Mouse (Mus musculus): ENCODE results near the gene Siah3. TPM values are rescaled to one million over a fixed set of nuclear protein-coding genes. Genes with fewer than 3 reads are reported as not detected.
"Not testable (repeated sequence)": the region's sequence is repeated elsewhere in the genome, so short reads cannot be mapped to it uniquely, and the experiment has no call there.

Gene Siah3
- polyA plus RNA-seq, 1 experiment from 2014 or later = not detected

GRCm38 (mm10) chr14:75444486-75445105 lies 11.2 kb upstream of the Siah3 start:
- Histone ChIP-seq H3K4me2 (ENCODE audit: low read depth, low read length) (no peak overlapping the region), H3K27me3 (ENCODE audit: control insufficient read depth, insufficient read depth, low read length) (no peaks in the 10 kb centered on the region), H3K36me3 (ENCODE audit: control insufficient read depth, insufficient read depth) (no peaks in the 10 kb centered on the region), H3K4me1 (ENCODE audit: control insufficient read depth, insufficient read depth, low read length) (peaks cover 5% of the 10 kb centered on the region), H3K9me3 (replicated peaks; ENCODE audit: control insufficient read depth, low read length) (no peaks in the 10 kb centered on the region), H3K27ac (ENCODE audit: low read length) (no peak overlapping the region), H3K4me3 (ENCODE audit: low read length) (no peak overlapping the region), H3K9ac (ENCODE audit: low read length) (no peak overlapping the region)
- no peak for ATAC-seq (replicated peaks; ENCODE audit: extremely low read depth, insufficient read depth, low FRiP score)
- 68% methylated on average over 11 of the region's 11 CpGs for WGBS

GRCm38 (mm10) chr14:75445281-75445947 lies 10.4 kb upstream of the Siah3 start:
- Histone ChIP-seq H3K4me3 (ENCODE audit: low read length) (peak overlapping the region; percentile 37), H3K4me1 (ENCODE audit: control insufficient read depth, insufficient read depth, low read length) (peaks cover 5% of the 10 kb centered on the region), H3K9me3 (replicated peaks; ENCODE audit: control insufficient read depth, low read length) (no peaks in the 10 kb centered on the region), H3K27ac (ENCODE audit: low read length) (0 out of 2 replicates have a peak overlapping the region, but pooled peaks have one; percentile 17), H3K9ac (ENCODE audit: low read length) (peak overlapping the region; percentile 46; the same call in 1 of the 2 replicates), H3K27me3 (ENCODE audit: control insufficient read depth, insufficient read depth, low read length) (no peaks in the 10 kb centered on the region), H3K4me2 (ENCODE audit: low read depth, low read length) (peak overlapping the region; percentile 68), H3K36me3 (ENCODE audit: control insufficient read depth, insufficient read depth) (no peaks in the 10 kb centered on the region)
- peak; percentile 89 for ATAC-seq (replicated peaks; ENCODE audit: extremely low read depth, insufficient read depth, low FRiP score)
- 7% methylated on average over 15 of the region's 15 CpGs for WGBS

DNA sequence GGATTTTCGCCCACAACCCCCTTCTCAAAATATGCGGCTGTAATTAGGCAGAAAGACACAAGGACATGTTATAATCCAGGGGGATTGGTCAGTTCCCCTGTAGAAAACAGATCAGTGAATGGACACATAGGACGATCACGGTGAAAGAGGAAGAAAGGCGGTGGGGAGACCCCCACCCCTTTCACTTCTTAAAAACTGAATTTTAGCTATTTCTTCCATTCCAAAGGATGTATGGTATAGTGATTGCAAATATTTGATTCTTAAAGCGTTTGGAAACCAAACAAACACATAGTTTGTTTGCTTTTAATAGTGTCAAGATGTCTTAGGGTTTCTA lies 9.9 kb upstream of the Siah3 start:
- no peak overlapping the region for H3K27ac ChIP-seq (ENCODE audit: low read length)
- H3K9ac ChIP-seq (ENCODE audit: low read length) = peak overlapping the region; percentile 46; the same call in 1 of the 2 replicates
- ATAC-seq (replicated peaks; ENCODE audit: extremely low read depth, insufficient read depth, low FRiP score) = no peak
- 33% methylated on average over 6 of the region's 6 CpGs for WGBS
- H3K4me1 ChIP-seq (ENCODE audit: control insufficient read depth, insufficient read depth, low read length) = peaks cover 5% of the 10 kb centered on the region
- H3K36me3 ChIP-seq (ENCODE audit: control insufficient read depth, insufficient read depth) = no peaks in the 10 kb centered on the region
- peak overlapping the region; percentile 68 for H3K4me2 ChIP-seq (ENCODE audit: low read depth, low read length)
- H3K4me3 ChIP-seq (ENCODE audit: low read length) = peak overlapping the region; percentile 37
- H3K9me3 ChIP-seq (replicated peaks; ENCODE audit: control insufficient read depth, low read length) = no peaks in the 10 kb centered on the region
- H3K27me3 ChIP-seq (ENCODE audit: control insufficient read depth, insufficient read depth, low read length) = no peaks in the 10 kb centered on the region

DNA sequence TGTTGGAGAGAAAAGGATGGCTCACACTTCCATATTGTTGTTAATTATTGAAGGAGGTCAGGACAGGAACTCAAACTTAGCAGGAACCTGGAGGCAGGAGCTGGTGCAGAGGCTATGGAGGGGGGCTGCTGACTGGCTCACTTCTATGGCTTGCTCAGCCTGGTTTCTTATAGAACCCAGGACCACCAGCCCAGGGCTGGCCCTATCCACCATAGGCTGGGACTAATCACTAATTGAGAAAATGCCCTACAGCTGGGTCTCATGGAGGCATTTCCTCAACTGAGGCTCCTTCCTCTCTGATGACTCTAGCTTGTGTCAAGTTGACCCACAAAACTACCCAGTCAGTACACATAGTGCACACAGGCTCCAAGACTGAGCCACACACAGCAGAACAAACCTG lies 9.5 kb upstream of the Siah3 start:
- peak overlapping the region; percentile 68; the same call in 1 of the 2 replicates for H3K4me2 ChIP-seq (ENCODE audit: low read depth, low read length)
- H3K4me1 ChIP-seq (ENCODE audit: control insufficient read depth, insufficient read depth, low read length); H3K27me3 ChIP-seq (ENCODE audit: control insufficient read depth, insufficient read depth, low read length); ATAC-seq (replicated peaks; ENCODE audit: extremely low read depth, insufficient read depth, low FRiP score); H3K4me3 ChIP-seq (ENCODE audit: low read length); H3K27ac ChIP-seq (ENCODE audit: low read length); H3K9me3 ChIP-seq (replicated peaks; ENCODE audit: control insufficient read depth, low read length); H3K36me3 ChIP-seq (ENCODE audit: control insufficient read depth, insufficient read depth); H3K9ac ChIP-seq (ENCODE audit: low read length): not testable (repeated sequence)

- peaks cover 9% of the 10 kb centered on the region for H3K27me3 ChIP-seq (ENCODE audit: control insufficient read depth, insufficient read depth, low read length)
- H3K27ac ChIP-seq (ENCODE audit: low read length) = no peak overlapping the region
- no peak overlapping the region for H3K4me3 ChIP-seq (ENCODE audit: low read length)
- H3K4me2 ChIP-seq (ENCODE audit: low read depth, low read length) = no peak overlapping the region
- no peak overlapping the region for H3K9ac ChIP-seq (ENCODE audit: low read length)
- WGBS = 95% methylated on average over 4 of the region's 4 CpGs
- H3K36me3 ChIP-seq (ENCODE audit: control insufficient read depth, insufficient read depth) = no peaks in the 10 kb centered on the region
- peaks cover 11% of the 10 kb centered on the region for H3K4me1 ChIP-seq (ENCODE audit: control insufficient read depth, insufficient read depth, low read length)
- ATAC-seq (replicated peaks; ENCODE audit: extremely low read depth, insufficient read depth, low FRiP score) = no peak
- no peaks in the 10 kb centered on the region for H3K9me3 ChIP-seq (replicated peaks; ENCODE audit: control insufficient read depth, low read length)
Observed at GRCm38 (mm10) chr14:75453906-75454305, 1.9 kb upstream of the Siah3 start.

GRCm38 (mm10) chr14:75454716-75455115 lies 1.1 kb upstream of the Siah3 start:
- Histone ChIP-seq H3K27me3 (ENCODE audit: control insufficient read depth, insufficient read depth, low read length) (peaks cover 9% of the 10 kb centered on the region), H3K36me3 (ENCODE audit: control insufficient read depth, insufficient read depth) (no peaks in the 10 kb centered on the region), H3K4me2 (ENCODE audit: low read depth, low read length) (no peak overlapping the region), H3K4me1 (ENCODE audit: control insufficient read depth, insufficient read depth, low read length) (peaks cover 11% of the 10 kb centered on the region), H3K27ac (ENCODE audit: low read length) (no peak overlapping the region), H3K9ac (ENCODE audit: low read length) (no peak overlapping the region), H3K4me3 (ENCODE audit: low read length) (no peak overlapping the region), H3K9me3 (replicated peaks; ENCODE audit: control insufficient read depth, low read length) (no peaks in the 10 kb centered on the region)
- no peak for ATAC-seq (replicated peaks; ENCODE audit: extremely low read depth, insufficient read depth, low FRiP score)
- WGBS = 10% methylated on average over 4 of the region's 4 CpGs

GRCm38 (mm10) chr14:75455361-75455742 lies 430 bp upstream of the Siah3 start:
- H3K4me3 ChIP-seq (ENCODE audit: low read length) = no peak overlapping the region
- H3K9ac ChIP-seq (ENCODE audit: low read length) = no peak overlapping the region
- H3K27me3 ChIP-seq (ENCODE audit: control insufficient read depth, insufficient read depth, low read length) = peaks cover 9% of the 10 kb centered on the region
- peaks cover 11% of the 10 kb centered on the region for H3K4me1 ChIP-seq (ENCODE audit: control insufficient read depth, insufficient read depth, low read length)
- H3K27ac ChIP-seq (ENCODE audit: low read length) = no peak overlapping the region
- WGBS = 14% methylated on average over 3 of the region's 3 CpGs
- no peak overlapping the region for H3K4me2 ChIP-seq (ENCODE audit: low read depth, low read length)
- no peak for ATAC-seq (replicated peaks; ENCODE audit: extremely low read depth, insufficient read depth, low FRiP score)
- no peaks in the 10 kb centered on the region for H3K9me3 ChIP-seq (replicated peaks; ENCODE audit: control insufficient read depth, low read length)
- no peaks in the 10 kb centered on the region for H3K36me3 ChIP-seq (ENCODE audit: control insufficient read depth, insufficient read depth)

DNA sequence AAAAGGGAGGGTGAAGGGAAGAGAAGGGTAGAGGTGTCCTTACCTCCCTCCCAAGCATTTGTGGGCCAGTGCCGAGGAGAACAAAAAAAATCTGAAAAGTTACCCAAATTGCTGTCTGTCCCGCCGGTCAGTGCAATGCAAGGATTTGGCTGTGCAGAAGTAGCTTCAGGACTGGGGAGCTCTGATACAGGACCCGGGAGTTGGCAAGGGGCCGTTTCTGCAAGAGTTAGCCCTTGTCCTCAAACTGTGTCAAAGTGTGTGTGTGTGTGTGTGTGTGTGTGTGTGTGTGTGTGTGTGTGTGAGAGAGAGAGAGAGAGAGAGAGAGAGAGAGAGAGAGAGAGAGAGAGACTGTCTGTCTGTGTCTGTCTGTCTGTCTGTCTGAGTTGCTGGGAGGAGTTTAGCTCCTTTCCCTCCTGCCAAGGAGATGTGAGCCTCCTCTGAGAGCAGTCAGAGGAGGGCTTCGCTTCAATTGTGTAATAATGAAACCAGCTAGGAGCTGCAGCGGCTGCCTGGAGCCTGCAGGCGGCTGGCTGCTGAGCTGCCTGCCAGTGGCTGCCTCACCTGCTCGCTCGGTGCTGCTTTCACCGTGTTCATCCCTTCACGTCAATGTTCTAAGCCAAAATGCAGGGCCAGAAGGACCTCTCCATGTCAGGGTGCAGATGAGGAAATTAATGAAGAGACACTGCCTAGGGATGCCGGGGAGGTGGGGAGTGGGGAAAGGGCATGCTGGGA lies 873 bp downstream of the Siah3 start:
- Histone ChIP-seq H3K36me3 (ENCODE audit: control insufficient read depth, insufficient read depth) (no peaks in the 10 kb centered on the region), H3K27ac (ENCODE audit: low read length) (no peak overlapping the region), H3K4me1 (ENCODE audit: control insufficient read depth, insufficient read depth, low read length) (peaks cover 11% of the 10 kb centered on the region), H3K9ac (ENCODE audit: low read length) (no peak overlapping the region), H3K4me3 (ENCODE audit: low read length) (peak overlapping the region; percentile 37), H3K9me3 (replicated peaks; ENCODE audit: control insufficient read depth, low read length) (no peaks in the 10 kb centered on the region), H3K4me2 (ENCODE audit: low read depth, low read length) (peak overlapping the region; percentile 62), H3K27me3 (ENCODE audit: control insufficient read depth, insufficient read depth, low read length) (peaks cover 9% of the 10 kb centered on the region)
- 7% methylated on average over 13 of the region's 13 CpGs for WGBS
- ATAC-seq (replicated peaks; ENCODE audit: extremely low read depth, insufficient read depth, low FRiP score) = no peak

DNA sequence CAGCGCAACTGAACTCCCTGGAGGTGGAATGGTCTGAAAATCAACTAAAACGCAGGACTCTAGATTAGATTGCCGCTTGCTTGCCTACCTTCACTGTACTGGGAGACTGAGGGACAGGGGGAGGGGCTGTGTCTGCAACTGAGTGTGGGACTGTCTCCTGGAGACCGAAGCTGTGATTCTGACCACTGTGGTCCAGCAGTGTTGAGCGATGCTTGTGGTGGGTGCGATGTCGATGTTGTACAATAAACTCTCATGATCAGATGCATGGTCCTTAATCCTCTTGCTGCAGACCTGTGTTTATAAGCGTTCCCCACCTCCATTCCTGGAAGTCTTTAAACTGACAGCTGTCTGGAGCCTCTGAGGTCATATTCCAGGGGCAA lies 1.4 kb downstream of the Siah3 start:
- H3K4me1 ChIP-seq (ENCODE audit: control insufficient read depth, insufficient read depth, low read length) = peaks cover 11% of the 10 kb centered on the region
- peaks cover 9% of the 10 kb centered on the region for H3K27me3 ChIP-seq (ENCODE audit: control insufficient read depth, insufficient read depth, low read length)
- H3K4me3 ChIP-seq (ENCODE audit: low read length) = peak overlapping the region; percentile 37
- peak overlapping the region; percentile 62 for H3K4me2 ChIP-seq (ENCODE audit: low read depth, low read length)
- ATAC-seq (replicated peaks; ENCODE audit: extremely low read depth, insufficient read depth, low FRiP score) = no peak
- no peak overlapping the region for H3K9ac ChIP-seq (ENCODE audit: low read length)
- H3K9me3 ChIP-seq (replicated peaks; ENCODE audit: control insufficient read depth, low read length) = no peaks in the 10 kb centered on the region
- 28% methylated on average over 8 of the region's 8 CpGs for WGBS
- H3K27ac ChIP-seq (ENCODE audit: low read length) = no peak overlapping the region
- no peaks in the 10 kb centered on the region for H3K36me3 ChIP-seq (ENCODE audit: control insufficient read depth, insufficient read depth)
